Mouse (Mus musculus) common myeloid progenitor, adult 5-6 weeks (primary cell): ENCODE results near the gene Gm45713. TPM values are rescaled to one million over a fixed set of nuclear protein-coding genes. Genes with fewer than 3 reads are reported as not detected.

ENCODE experiments used
- ATAC-seq: replicated peaks from 2 replicates; pipeline ENCODE4 v1.8.0; 2016; ENCODE audit warnings: low read depth, mild to moderate bottlenecking, moderate TSS enrichment, inconsistent platforms; ENCODE audit not compliant: poor library complexity, severe bottlenecking
- total RNA-seq: library from RNA; stranded (forward); fragments of 200-1000, 187-1606 nt; gene quantifications from 2 replicates; pipeline ENCODE4 v1.2.3, GENCODE M21; 2017

Gm45713 gene
- total RNA-seq, 1 experiment from 2014 or later: not detected

GRCm38 (mm10) chr7:45147267-45147666 is 11.2 kb upstream of the Gm45713 start:
- ATAC-seq: no peak

- no peak for ATAC-seq
These were observed 9.4 kb upstream of the Gm45713 start for GRCm38 (mm10) chr7:45145460-45145859.

GRCm38 (mm10) chr7:45144368-45145174 is 8.5 kb upstream of the Gm45713 start:
- no peak for ATAC-seq

GRCm38 (mm10) chr7:45141914-45142313 is 5.9 kb upstream of the Gm45713 start:
- ATAC-seq: no peak

GRCm38 (mm10) chr7:45141319-45141718 is 5.3 kb upstream of the Gm45713 start:
- no peak for ATAC-seq

GRCm38 (mm10) chr7:45139904-45140723 is 4.1 kb upstream of the Gm45713 start:
- no peak for ATAC-seq

GRCm38 (mm10) chr7:45138403-45138802 is 2.4 kb upstream of the Gm45713 start:
- ATAC-seq: no peak

- ATAC-seq: peak; percentile 79
These were observed 1.4 kb upstream of the Gm45713 start for GRCm38 (mm10) chr7:45137171-45138006.

GRCm38 (mm10) chr7:45135370-45135769 is 661 bp downstream of the Gm45713 start:
- ATAC-seq: no peak

GRCm38 (mm10) chr7:45134544-45135026 is 1.4 kb downstream of the Gm45713 start:
- peak; percentile 33 for ATAC-seq

GRCm38 (mm10) chr7:45133446-45134159 is 2.4 kb downstream of the Gm45713 start:
- ATAC-seq: no peak

- no peak for ATAC-seq
These were observed 4.2 kb downstream of the Gm45713 start for GRCm38 (mm10) chr7:45131850-45132249.

- no peak for ATAC-seq
These were observed 6.1 kb downstream of the Gm45713 start for GRCm38 (mm10) chr7:45129776-45130512.

- ATAC-seq: peak; percentile 1; the same call in 1 of the 2 replicates
These were observed 6.7 kb downstream of the Gm45713 start for GRCm38 (mm10) chr7:45129318-45129717.

- ATAC-seq: peak; percentile 69
These were observed 7.3 kb downstream of the Gm45713 start, which contains the start of gene Rpl13a for GRCm38 (mm10) chr7:45128624-45129246. TSS of gene Rpl13a (minus strand) at chr7:45128761.

- ATAC-seq: no peak
These were observed 8.3 kb downstream of the Gm45713 start for GRCm38 (mm10) chr7:45127700-45128224.

GRCm38 (mm10) chr7:45126844-45127699 is 9.0 kb downstream of the Gm45713 start:
- ATAC-seq: no peak
